Mouse (Mus musculus) small intestine, adult 2 months (tissue): ENCODE results near the gene Srp68. TPM values are rescaled to one million over a fixed set of nuclear protein-coding genes. Genes with fewer than 3 reads are reported as not detected.

Source experiments
- H3K27ac ChIP-seq: fragments of 200-500 bp; 2 replicates; pipeline ENCODE4 v1.5.1; 2012; ENCODE audit warnings: low read depth, low read length, control low read depth, inconsistent platforms; ENCODE audit not compliant: insufficient read depth
- H3K27me3 ChIP-seq: fragments of 200-500 bp; 2 replicates; pipeline ENCODE4 v1.6.1; 2012; ENCODE audit warnings: mild to moderate bottlenecking, moderate library complexity, low read length, inconsistent platforms; ENCODE audit not compliant: control insufficient read depth, insufficient read depth
- H3K36me3 ChIP-seq: fragments of 200-500 bp; 2 replicates; pipeline ENCODE4 v1.6.1; 2012; ENCODE audit warnings: mild to moderate bottlenecking, low read length, control low read depth, inconsistent platforms; ENCODE audit not compliant: control insufficient read depth, insufficient read depth
- H3K4me1 ChIP-seq: fragments of 200-500 bp; 2 replicates; pipeline ENCODE4 v1.6.1; 2012; ENCODE audit warnings: low read length, inconsistent platforms, mixed read lengths; ENCODE audit not compliant: control insufficient read depth, insufficient read depth, insufficient read length
- H3K4me3 ChIP-seq: fragments of 200-500 bp; 2 replicates; pipeline ENCODE4 v1.5.1; 2012; ENCODE audit warnings: low read depth, mild to moderate bottlenecking, control low read depth, inconsistent platforms, low read length, moderate library complexity
- CTCF ChIP-seq: fragments of 200-500 bp; IDR thresholded peaks from 2 replicates; pipeline ENCODE4 v1.5.1; 2012; ENCODE audit warnings: low read depth, mild to moderate bottlenecking, control low read depth, inconsistent platforms, low read length, moderate library complexity, mixed read lengths; ENCODE audit not compliant: insufficient replicate concordance, insufficient read length; ENCODE audit errors: extremely low read depth
- POLR2A ChIP-seq: fragments of 200-500 bp; IDR thresholded peaks from 2 replicates; pipeline ENCODE4 v1.6.1; 2012; ENCODE audit warnings: low read depth, mild to moderate bottlenecking, control low read depth, inconsistent platforms, low read length, moderate library complexity
- WGBS: fragments of 180-500 bp; shearing (Covaris S2); methylation state at CpG from one replicate; pipeline ENCODE4 v1.1.7; 2018; 5-methylcytosine and 5-hydroxymethylcytosine counted together
- polyA plus RNA-seq: library from polyadenylated mRNA; depleted of rRNA; stranded (reverse); fragments of >200 nt; gene quantifications from 2 replicates; pipeline ENCODE4 v1.2.3, GENCODE M21; 2012

Srp68 gene
- polyA plus RNA-seq, 1 experiment = 39.0 TPM

DNA sequence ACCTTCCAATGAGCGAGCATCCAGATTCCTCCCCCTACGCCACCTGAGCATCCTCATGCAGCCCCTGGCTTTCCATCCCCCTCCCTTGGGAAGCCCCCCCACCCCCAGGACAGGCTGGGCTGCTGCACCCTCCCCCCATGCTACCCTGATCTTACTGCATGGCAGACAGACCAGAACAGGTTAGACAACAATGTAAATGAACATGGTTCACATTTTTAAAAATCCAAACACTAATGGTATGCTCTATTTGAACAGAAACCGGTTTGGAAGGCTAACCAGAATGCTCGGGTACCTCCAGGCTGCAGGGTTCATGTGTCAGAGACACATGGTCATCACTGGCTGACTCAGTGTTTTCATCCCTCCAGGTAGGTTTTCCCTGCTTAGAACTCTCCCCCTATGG, 45.3 kb downstream of the Srp68 start:
- no peaks in the 10 kb centered on the region for H3K4me1 ChIP-seq
- no peaks in the 10 kb centered on the region for H3K27me3 ChIP-seq
- WGBS = 73% methylated on average over 4 of the region's 4 CpGs
- no peak overlapping the region for H3K4me3 ChIP-seq
- H3K36me3 ChIP-seq = peaks cover 24% of the 10 kb centered on the region
- H3K27ac ChIP-seq = no peak overlapping the region
- TF ChIP-seq POLR2A (no peak), CTCF (no peak)

DNA sequence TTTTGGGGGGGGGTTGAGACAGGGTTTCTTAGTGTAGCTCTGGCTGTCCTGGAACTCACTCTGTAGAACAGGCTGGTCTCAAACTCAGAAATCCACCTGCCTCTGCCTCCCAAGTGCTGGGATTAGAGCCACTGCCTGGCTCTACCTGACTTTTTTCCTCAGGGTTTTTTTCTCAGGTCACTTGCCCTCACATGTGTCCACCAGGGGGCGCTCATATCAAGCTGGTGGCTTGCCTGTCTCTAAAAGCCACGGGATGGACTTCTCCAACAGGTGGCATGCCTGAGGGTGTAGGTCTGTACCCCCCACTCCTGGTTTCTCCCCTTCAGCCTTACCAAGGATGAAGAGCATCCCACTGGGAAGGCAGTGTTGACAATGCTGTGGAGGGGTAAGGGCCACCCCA, 47.6 kb downstream of the Srp68 start:
- H3K4me3 ChIP-seq = no peak overlapping the region
- WGBS = 2% methylated on average over 2 of the region's 2 CpGs
- H3K36me3 ChIP-seq = peaks cover 37% of the 10 kb centered on the region
- H3K27ac ChIP-seq = no peak overlapping the region
- TF ChIP-seq POLR2A = no peak
- TF ChIP-seq CTCF = peak; percentile 96; the same call in 1 of the 2 replicates
- no peaks in the 10 kb centered on the region for H3K27me3 ChIP-seq
- no peaks in the 10 kb centered on the region for H3K4me1 ChIP-seq

DNA sequence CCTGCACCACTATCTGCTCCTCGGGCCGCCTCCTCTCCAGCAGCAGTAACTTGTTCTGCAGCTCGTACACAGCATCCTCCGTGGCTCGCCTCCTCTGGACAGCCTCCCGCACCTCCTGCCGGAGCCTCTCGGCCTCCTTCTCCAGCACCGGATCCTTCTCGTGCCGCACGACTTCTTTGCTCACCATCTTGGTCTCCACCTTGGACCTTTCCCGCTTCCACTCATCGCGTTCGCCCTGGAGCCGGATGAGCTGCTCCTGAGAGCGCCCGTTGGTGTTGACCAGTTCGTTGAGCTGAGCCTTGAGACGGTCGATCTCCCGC, 51.3 kb downstream of the Srp68 start:
- Histone ChIP-seq H3K4me1 (peaks cover 21% of the 10 kb centered on the region), H3K36me3 (peaks cover 32% of the 10 kb centered on the region), H3K27me3 (no peaks in the 10 kb centered on the region), H3K27ac (no peak overlapping the region), H3K4me3 (peak overlapping the region; percentile 35)
- no peak for TF ChIP-seq CTCF
- TF ChIP-seq POLR2A = no peak
- 67% methylated on average over 23 of the region's 23 CpGs for WGBS

DNA sequence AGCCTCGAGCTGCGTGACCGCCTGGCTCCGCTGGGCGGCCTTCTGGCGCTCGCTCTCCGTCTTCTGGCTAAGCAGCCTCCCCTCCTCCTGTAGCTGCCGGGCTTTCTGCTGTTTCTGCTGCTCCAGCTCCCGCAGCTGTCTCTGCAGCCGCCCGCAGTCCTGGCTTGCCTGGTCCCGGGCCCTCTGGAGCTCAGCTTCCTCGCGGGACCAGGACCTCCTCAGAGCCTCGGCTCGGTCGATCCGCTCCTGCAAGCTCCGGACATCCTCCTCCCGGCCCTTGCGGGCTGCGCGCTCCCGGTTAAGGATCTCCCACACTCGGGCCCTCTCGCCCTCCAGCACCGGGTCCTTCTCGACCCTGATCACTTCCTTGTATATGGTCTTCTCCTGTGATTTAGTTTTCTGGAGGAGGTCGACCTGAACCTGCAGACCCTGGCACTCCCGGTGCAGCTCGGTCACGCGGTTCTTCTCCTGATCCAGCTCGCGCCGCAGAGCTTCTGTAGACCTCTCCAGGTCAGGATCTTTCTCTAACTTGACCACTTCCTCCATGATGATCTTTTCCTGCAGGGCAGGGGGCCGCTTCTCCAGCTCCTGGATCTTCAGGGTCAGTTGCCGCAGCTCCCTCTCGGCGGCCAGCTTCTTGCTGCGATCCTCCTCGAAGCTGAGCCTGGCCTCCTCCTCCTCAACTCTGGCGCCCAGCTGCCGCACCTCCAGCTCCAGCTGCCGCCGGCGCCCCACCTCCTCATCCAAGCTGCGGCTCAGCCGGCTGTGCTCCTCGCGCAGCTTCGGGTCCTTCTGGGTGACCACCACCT, 51.9 kb downstream of the Srp68 start:
- 59% methylated on average over 53 of the region's 53 CpGs for WGBS
- Histone ChIP-seq H3K4me1 (peaks cover 21% of the 10 kb centered on the region), H3K27me3 (no peaks in the 10 kb centered on the region), H3K4me3 (peak overlapping the region; percentile 35), H3K27ac (no peak overlapping the region), H3K36me3 (peaks cover 32% of the 10 kb centered on the region)
- no peak for TF ChIP-seq POLR2A
- no peak for TF ChIP-seq CTCF

DNA sequence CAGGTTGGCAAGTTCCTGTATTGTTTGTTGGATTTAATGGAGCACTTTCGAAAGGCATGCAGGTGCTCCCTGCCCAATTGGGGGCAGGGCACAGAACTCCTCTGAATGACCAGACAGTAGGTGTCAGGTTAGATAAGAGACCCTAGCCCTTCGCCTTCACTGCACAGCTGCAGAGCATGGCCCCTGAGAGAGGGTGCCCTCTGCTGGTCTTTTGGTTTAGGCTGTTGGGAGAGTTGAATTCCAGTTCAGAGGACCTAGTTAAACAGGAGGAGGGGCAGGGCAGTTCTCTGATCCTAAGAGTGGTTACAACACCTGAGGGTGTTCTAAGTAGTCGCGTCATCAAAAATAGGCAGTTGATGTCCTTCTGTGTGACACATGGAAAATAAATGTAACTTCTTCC, 54.1 kb downstream of the Srp68 start:
- Histone ChIP-seq H3K36me3 (peaks cover 25% of the 10 kb centered on the region), H3K4me3 (no peak overlapping the region), H3K27ac (peak overlapping the region; percentile 95), H3K4me1 (peaks cover 29% of the 10 kb centered on the region), H3K27me3 (no peaks in the 10 kb centered on the region)
- TF ChIP-seq CTCF (peak; percentile 84; the same call in 1 of the 2 replicates), POLR2A (no peak)
- 13% methylated on average over 4 of the region's 4 CpGs for WGBS

DNA sequence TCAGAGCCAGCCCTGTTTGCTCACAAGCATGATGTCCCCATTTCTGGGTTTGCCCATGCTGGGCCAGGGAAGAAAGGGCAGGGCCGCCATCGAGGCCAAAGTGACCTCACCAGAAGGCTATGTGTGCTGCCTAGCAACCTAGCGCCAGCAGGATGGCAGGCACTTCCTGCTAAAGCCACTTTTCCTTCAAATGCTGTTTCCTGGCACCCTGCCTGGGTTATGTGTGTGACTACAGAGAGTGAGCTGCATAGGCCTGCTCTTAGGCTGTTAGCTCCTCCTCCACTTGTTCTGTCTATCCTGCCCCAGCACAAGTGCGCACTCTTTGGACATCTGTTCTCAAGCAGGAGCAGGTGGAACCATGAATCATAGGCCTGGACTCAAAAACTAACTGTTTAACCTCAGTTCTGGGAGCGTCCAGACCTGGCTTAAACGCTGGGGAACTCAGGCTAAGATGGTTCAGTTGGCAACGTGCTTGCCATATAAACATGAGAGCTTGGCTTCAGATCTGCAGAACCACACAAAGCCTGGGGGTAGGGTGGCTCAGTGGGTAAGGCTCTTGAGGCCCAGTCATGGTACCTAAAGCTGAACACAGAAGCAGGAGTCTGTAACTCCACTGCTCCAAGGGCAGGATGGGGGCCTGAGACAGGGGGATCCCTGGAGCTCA, 55.1 kb downstream of the Srp68 start:
- no peaks in the 10 kb centered on the region for H3K27me3 ChIP-seq
- H3K4me3 ChIP-seq = no peak overlapping the region
- H3K36me3 ChIP-seq = peaks cover 19% of the 10 kb centered on the region
- no peak for TF ChIP-seq POLR2A
- no peak for TF ChIP-seq CTCF
- H3K27ac ChIP-seq = peak overlapping the region; percentile 95
- peaks cover 29% of the 10 kb centered on the region for H3K4me1 ChIP-seq
- WGBS = 9% methylated on average over 7 of the region's 7 CpGs

DNA sequence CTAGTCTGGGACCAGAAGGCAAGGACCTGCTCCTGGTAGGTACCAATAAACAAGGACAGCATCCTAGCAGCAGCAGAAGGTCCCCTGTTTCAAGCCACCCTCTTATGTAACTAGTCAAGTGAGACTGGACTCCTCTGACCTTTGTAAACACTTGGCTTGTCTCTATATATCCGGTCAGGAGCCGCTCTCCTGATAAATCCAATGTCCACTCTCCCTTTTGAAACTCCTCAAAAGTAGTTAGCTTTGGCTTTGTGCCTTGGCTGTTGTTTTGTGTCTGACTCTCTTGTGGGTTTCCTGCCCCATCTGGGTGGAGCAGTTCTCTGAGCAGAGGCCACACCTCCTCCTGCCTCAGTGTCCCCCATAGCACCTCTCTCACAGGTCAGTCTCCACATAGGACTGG, 55.8 kb downstream of the Srp68 start:
- 19% methylated on average over 2 of the region's 2 CpGs for WGBS

More for the DNA sequence above, 55.8 kb downstream of the Srp68 start:
- Histone ChIP-seq H3K27ac (peak overlapping the region; percentile 95), H3K4me3 (no peak overlapping the region), H3K36me3 (peaks cover 13% of the 10 kb centered on the region), H3K27me3 (no peaks in the 10 kb centered on the region), H3K4me1 (peaks cover 29% of the 10 kb centered on the region)
- TF ChIP-seq POLR2A = no peak
- TF ChIP-seq CTCF = no peak
